Mouse (Mus musculus): ENCODE measurements at regions not wholly inside any gene's neighbourhood (a gene's known extent, or its start where the extent isn't known, plus 50 kb on each side); places are given as distances from the start of the nearest gene placed in this dataset.

- no peaks in the 10 kb centered on the region for H3K9me3 ChIP-seq (ENCODE audit: control insufficient read depth, low read length)
- no peaks in the 10 kb centered on the region for H3K36me3 ChIP-seq (ENCODE audit: control insufficient read depth, insufficient read depth, low read length)
- no peak overlapping the region for H3K4me3 ChIP-seq (ENCODE audit: low read length)
- H3K9ac ChIP-seq (ENCODE audit: low read length): no peak overlapping the region
- H3K27ac ChIP-seq (ENCODE audit: low read length): no peak overlapping the region
- no peaks in the 10 kb centered on the region for H3K27me3 ChIP-seq (ENCODE audit: control insufficient read depth, insufficient read depth, low read depth, low read length)
- H3K4me2 ChIP-seq (ENCODE audit: low read depth, low read length): no peak overlapping the region
- 33% methylated on average over 2 of the region's 2 CpGs for WGBS
- no peak for ATAC-seq (ENCODE audit: low read depth)
- no peaks in the 10 kb centered on the region for H3K4me1 ChIP-seq (replicated peaks; ENCODE audit: control insufficient read depth, insufficient read depth, low read length)
Measured at GRCm38 (mm10) chr14:17081904-17082303, 262.9 kb upstream of the Rarb start.

DNA sequence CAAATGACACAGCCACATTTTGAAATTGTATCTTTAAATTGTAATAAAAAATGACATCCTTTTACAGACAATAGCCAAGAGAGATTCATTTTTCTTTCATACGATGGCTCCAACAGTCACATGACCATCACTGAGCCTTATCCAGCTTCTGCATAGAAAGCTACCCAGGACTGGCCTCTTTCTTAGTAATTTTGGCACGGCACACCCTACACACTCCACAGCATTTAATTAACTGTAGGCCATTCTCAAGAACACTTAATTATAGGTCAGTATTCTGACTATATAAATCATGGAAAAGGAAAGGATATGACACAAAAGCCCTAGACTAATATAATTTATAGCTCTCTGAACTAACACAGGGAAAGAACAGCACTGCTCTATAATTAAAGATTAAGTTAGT, 260.6 kb upstream of the Rarb start:
- no peaks in the 10 kb centered on the region for H3K4me1 ChIP-seq (replicated peaks; ENCODE audit: control insufficient read depth, insufficient read depth, low read length)
- no peaks in the 10 kb centered on the region for H3K27me3 ChIP-seq (ENCODE audit: control insufficient read depth, insufficient read depth, low read depth, low read length)
- peak; percentile 69 for ATAC-seq (ENCODE audit: low read depth)
- 53% methylated on average over 2 of the region's 2 CpGs for WGBS
- H3K36me3 ChIP-seq (ENCODE audit: control insufficient read depth, insufficient read depth, low read length): no peaks in the 10 kb centered on the region
- H3K27ac ChIP-seq (ENCODE audit: low read length): no peak overlapping the region
- H3K9me3 ChIP-seq (ENCODE audit: control insufficient read depth, low read length): no peaks in the 10 kb centered on the region
- no peak overlapping the region for H3K4me2 ChIP-seq (ENCODE audit: low read depth, low read length)
- H3K4me3 ChIP-seq (ENCODE audit: low read length): no peak overlapping the region
- no peak overlapping the region for H3K9ac ChIP-seq (ENCODE audit: low read length)

DNA sequence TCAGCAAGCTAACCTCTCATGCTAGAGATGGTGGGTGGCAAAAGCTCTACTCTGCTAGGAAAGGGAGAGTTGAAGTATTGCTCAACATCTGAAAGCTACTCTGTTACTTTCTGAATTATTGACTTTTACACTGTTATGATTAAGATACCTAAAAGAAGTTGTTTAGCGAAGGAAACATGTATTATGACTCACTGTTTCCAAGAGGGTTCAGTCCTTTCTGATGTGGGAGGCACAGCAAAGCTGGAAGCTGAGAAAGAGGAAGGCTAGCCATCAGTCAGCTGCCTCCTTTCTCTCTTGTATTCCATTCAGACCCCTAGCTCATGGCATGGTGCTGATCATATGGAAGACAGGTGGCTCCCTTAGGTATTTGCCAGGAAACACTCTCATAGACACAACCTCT, 242.4 kb upstream of the Rarb start:
- no peak overlapping the region for H3K4me2 ChIP-seq (ENCODE audit: low read depth, low read length)
- H3K9me3 ChIP-seq (ENCODE audit: control insufficient read depth, low read length): no peaks in the 10 kb centered on the region
- WGBS: 46% methylated on average over 1 of the region's 1 CpGs
- H3K9ac ChIP-seq (ENCODE audit: low read length): no peak overlapping the region
- peak; percentile 38 for ATAC-seq (ENCODE audit: low read depth)
- no peak overlapping the region for H3K4me3 ChIP-seq (ENCODE audit: low read length)
- H3K27me3 ChIP-seq (ENCODE audit: control insufficient read depth, insufficient read depth, low read depth, low read length): no peaks in the 10 kb centered on the region
- no peaks in the 10 kb centered on the region for H3K36me3 ChIP-seq (ENCODE audit: control insufficient read depth, insufficient read depth, low read length)
- no peak overlapping the region for H3K27ac ChIP-seq (ENCODE audit: low read length)
- H3K4me1 ChIP-seq (replicated peaks; ENCODE audit: control insufficient read depth, insufficient read depth, low read length): no peaks in the 10 kb centered on the region; the same call in 1 of the 2 replicates

DNA sequence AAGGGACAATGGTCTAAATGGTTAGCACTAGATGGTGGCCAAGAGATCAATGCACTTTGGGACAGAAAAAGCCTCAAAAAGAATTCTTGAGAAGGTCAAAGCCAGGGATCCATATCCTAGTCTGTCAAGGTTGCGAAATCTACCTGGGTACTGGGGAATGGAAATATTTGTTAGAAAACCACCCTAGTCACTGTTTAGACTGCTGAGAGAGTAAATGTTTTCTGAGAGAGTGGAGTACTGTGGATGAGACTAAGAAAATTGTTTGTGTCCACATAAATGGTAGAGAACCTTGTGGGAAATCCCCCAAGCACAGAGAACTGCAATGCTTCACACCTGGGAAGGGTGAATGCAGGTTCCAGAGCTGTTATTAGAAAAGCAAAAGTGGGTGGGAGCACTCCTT, 239.5 kb upstream of the Rarb start:
- WGBS: 100% methylated on average over 1 of the region's 1 CpGs
- H3K27me3 ChIP-seq (ENCODE audit: control insufficient read depth, insufficient read depth, low read depth, low read length): no peaks in the 10 kb centered on the region
- no peak overlapping the region for H3K27ac ChIP-seq (ENCODE audit: low read length)
- H3K9me3 ChIP-seq (ENCODE audit: control insufficient read depth, low read length): no peaks in the 10 kb centered on the region
- no peak overlapping the region for H3K9ac ChIP-seq (ENCODE audit: low read length)
- ATAC-seq (ENCODE audit: low read depth): no peak
- H3K4me1 ChIP-seq (replicated peaks; ENCODE audit: control insufficient read depth, insufficient read depth, low read length): no peaks in the 10 kb centered on the region; the same call in 1 of the 2 replicates
- H3K4me3 ChIP-seq (ENCODE audit: low read length): no peak overlapping the region
- H3K4me2 ChIP-seq (ENCODE audit: low read depth, low read length): no peak overlapping the region
- no peaks in the 10 kb centered on the region for H3K36me3 ChIP-seq (ENCODE audit: control insufficient read depth, insufficient read depth, low read length)

DNA sequence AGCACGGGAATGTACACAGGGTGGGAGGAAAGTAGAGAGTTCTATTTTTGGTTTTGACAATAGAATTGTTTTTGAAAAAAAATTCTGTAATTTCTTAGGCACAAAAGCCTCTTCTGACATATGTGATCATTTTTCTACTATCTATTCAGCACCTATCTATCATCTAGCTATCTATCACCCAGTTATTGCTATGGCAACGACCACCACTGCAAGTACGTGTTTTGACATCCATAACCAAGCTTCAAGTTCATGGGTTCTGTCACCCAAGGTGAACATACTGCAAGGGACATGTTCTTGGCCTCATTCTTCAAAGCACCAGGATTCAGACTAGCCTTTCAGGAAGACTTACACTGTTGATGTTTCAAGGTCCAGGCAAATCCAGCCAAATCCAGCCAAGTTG, 238.4 kb upstream of the Rarb start:
- no peaks in the 10 kb centered on the region for H3K9me3 ChIP-seq (ENCODE audit: control insufficient read depth, low read length)
- WGBS: 81% methylated on average over 3 of the region's 3 CpGs
- no peak overlapping the region for H3K4me3 ChIP-seq (ENCODE audit: low read length)
- no peak for ATAC-seq (ENCODE audit: low read depth)
- H3K9ac ChIP-seq (ENCODE audit: low read length): no peak overlapping the region
- no peak overlapping the region for H3K27ac ChIP-seq (ENCODE audit: low read length)
- H3K36me3 ChIP-seq (ENCODE audit: control insufficient read depth, insufficient read depth, low read length): no peaks in the 10 kb centered on the region
- no peak overlapping the region for H3K4me2 ChIP-seq (ENCODE audit: low read depth, low read length)
- no peaks in the 10 kb centered on the region; the same call in 1 of the 2 replicates for H3K4me1 ChIP-seq (replicated peaks; ENCODE audit: control insufficient read depth, insufficient read depth, low read length)
- H3K27me3 ChIP-seq (ENCODE audit: control insufficient read depth, insufficient read depth, low read depth, low read length): no peaks in the 10 kb centered on the region

DNA sequence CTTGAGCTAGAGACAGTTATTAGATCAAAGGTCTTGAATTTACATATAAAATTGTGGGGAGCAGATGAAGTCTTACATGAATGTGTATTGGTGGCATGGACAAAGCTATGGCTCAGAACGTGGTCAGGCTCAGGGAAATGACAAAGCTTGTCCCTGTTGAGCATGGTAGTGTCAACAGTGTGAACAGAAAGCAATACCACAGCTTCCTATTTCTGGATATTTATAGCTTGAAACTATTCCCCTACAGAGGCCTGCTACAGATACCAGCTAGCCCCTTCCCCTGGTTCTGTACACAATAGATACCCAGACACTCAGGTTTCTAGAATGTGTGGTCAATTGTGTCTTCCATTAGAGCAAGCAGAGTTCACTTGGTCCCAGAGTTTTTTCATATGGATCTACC, 236.8 kb upstream of the Rarb start:
- no peaks in the 10 kb centered on the region for H3K36me3 ChIP-seq (ENCODE audit: control insufficient read depth, insufficient read depth, low read length)
- ATAC-seq (ENCODE audit: low read depth): no peak
- WGBS: 50% methylated on average over 1 of the region's 1 CpGs

GRCm38 (mm10) chr14:17054381-17054780, 235.4 kb upstream of the Rarb start:
- no peak for ATAC-seq (ENCODE audit: low read depth)
- Histone ChIP-seq H3K9ac (ENCODE audit: low read length) (no peak overlapping the region), H3K27me3 (ENCODE audit: control insufficient read depth, insufficient read depth, low read depth, low read length) (no peaks in the 10 kb centered on the region), H3K36me3 (ENCODE audit: control insufficient read depth, insufficient read depth, low read length) (no peaks in the 10 kb centered on the region), H3K4me3 (ENCODE audit: low read length) (no peak overlapping the region), H3K4me1 (replicated peaks; ENCODE audit: control insufficient read depth, insufficient read depth, low read length) (no peaks in the 10 kb centered on the region; the same call in 1 of the 2 replicates), H3K27ac (ENCODE audit: low read length) (no peak overlapping the region), H3K9me3 (ENCODE audit: control insufficient read depth, low read length) (no peaks in the 10 kb centered on the region), H3K4me2 (ENCODE audit: low read depth, low read length) (no peak overlapping the region)
- WGBS: 60% methylated on average over 3 of the region's 3 CpGs

More for the DNA sequence above, 236.8 kb upstream of the Rarb start:
- Histone ChIP-seq H3K4me2 (ENCODE audit: low read depth, low read length) (no peak overlapping the region), H3K9me3 (ENCODE audit: control insufficient read depth, low read length) (no peaks in the 10 kb centered on the region), H3K27me3 (ENCODE audit: control insufficient read depth, insufficient read depth, low read depth, low read length) (no peaks in the 10 kb centered on the region), H3K4me3 (ENCODE audit: low read length) (no peak overlapping the region), H3K4me1 (replicated peaks; ENCODE audit: control insufficient read depth, insufficient read depth, low read length) (no peaks in the 10 kb centered on the region; the same call in 1 of the 2 replicates), H3K9ac (ENCODE audit: low read length) (no peak overlapping the region), H3K27ac (ENCODE audit: low read length) (no peak overlapping the region)

DNA sequence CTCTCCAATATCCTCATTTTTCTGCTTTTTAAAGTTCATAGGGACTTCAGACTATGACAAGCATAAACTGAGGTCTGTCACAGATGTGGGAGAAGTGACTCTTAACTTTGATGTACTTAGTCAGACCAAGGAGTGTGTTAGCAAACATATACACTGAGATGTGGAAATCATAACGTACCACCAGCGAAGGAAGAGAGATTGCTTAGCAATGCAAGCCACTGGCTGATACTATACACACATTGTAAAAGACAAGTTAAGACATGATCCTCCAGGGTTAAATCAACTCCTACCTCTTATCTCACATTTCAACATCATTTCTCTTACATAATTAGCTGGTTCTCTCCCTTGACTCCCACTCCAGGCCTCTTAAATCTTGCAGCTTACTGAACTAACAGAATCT, 227.9 kb upstream of the Rarb start:
- no peak overlapping the region for H3K4me2 ChIP-seq (ENCODE audit: low read depth, low read length)
- H3K4me3 ChIP-seq (ENCODE audit: low read length): no peak overlapping the region
- H3K4me1 ChIP-seq (replicated peaks; ENCODE audit: control insufficient read depth, insufficient read depth, low read length): no peaks in the 10 kb centered on the region
- H3K9ac ChIP-seq (ENCODE audit: low read length): no peak overlapping the region
- no peaks in the 10 kb centered on the region for H3K27me3 ChIP-seq (ENCODE audit: control insufficient read depth, insufficient read depth, low read depth, low read length)
- 34% methylated on average over 2 of the region's 2 CpGs for WGBS
- no peaks in the 10 kb centered on the region for H3K9me3 ChIP-seq (ENCODE audit: control insufficient read depth, low read length)
- ATAC-seq (ENCODE audit: low read depth): no peak
- H3K36me3 ChIP-seq (ENCODE audit: control insufficient read depth, insufficient read depth, low read length): no peaks in the 10 kb centered on the region
- H3K27ac ChIP-seq (ENCODE audit: low read length): no peak overlapping the region

DNA sequence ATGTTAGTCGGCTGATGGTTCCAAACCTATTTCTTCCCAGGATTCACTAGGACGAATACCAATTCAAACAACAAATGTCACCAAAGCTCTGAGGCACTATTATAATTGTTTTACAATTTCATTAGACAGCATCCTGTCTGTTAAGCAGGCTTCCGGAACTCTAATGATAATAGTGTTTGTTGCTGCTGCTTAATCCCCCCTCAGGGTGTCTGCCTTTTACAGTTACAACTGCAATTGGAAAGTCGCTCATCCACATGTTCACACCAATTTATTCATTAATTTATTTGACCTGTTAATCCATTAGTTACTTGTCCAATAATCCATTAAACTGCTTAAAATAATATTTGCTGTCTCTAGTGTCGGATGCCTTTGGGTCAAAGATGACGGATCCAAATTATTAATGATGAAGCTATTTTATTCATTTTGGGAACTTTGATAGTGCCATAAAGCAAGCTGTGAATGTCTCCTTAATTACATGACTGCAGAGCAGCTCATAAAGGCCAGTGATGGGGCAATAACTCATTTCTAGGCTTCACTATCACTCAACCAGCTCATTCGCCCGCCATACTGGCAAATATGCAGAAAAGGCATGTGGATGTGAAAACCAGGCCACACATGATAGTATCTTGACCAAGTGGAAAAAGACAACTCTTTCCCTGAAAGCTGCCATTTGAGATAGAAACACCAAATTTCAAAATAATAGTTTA, 226.6 kb upstream of the Rarb start:
- 84% methylated on average over 8 of the region's 8 CpGs for WGBS
- Histone ChIP-seq H3K9ac (ENCODE audit: low read length) (no peak overlapping the region), H3K27me3 (ENCODE audit: control insufficient read depth, insufficient read depth, low read depth, low read length) (no peaks in the 10 kb centered on the region), H3K36me3 (ENCODE audit: control insufficient read depth, insufficient read depth, low read length) (no peaks in the 10 kb centered on the region), H3K9me3 (ENCODE audit: control insufficient read depth, low read length) (no peaks in the 10 kb centered on the region), H3K4me1 (replicated peaks; ENCODE audit: control insufficient read depth, insufficient read depth, low read length) (no peaks in the 10 kb centered on the region), H3K4me3 (ENCODE audit: low read length) (no peak overlapping the region), H3K4me2 (ENCODE audit: low read depth, low read length) (no peak overlapping the region), H3K27ac (ENCODE audit: low read length) (no peak overlapping the region)
- no peak for ATAC-seq (ENCODE audit: low read depth)

Data from lung, embryonic 16.5 days (tissue).